Mouse (Mus musculus): ENCODE data around the gene Bicdl2. TPM values are rescaled to one million over a fixed set of nuclear protein-coding genes. Genes with fewer than 3 reads are reported as not detected.

Gene Bicdl2
- polyA plus RNA-seq (2014; fragmentation: Illumina TruSeq; extraction: RNeasy Lipid Tissue Mini Kit (QIAGEN cat#74804); ENCODE audit: low read depth, low replicate concordance), result not detected

GRCm38 (mm10) chr17:23660117-23660875 lies at the start of gene Bicdl2:
TSS of gene Bicdl2 (plus strand) at chr17:23660506.

DNA sequence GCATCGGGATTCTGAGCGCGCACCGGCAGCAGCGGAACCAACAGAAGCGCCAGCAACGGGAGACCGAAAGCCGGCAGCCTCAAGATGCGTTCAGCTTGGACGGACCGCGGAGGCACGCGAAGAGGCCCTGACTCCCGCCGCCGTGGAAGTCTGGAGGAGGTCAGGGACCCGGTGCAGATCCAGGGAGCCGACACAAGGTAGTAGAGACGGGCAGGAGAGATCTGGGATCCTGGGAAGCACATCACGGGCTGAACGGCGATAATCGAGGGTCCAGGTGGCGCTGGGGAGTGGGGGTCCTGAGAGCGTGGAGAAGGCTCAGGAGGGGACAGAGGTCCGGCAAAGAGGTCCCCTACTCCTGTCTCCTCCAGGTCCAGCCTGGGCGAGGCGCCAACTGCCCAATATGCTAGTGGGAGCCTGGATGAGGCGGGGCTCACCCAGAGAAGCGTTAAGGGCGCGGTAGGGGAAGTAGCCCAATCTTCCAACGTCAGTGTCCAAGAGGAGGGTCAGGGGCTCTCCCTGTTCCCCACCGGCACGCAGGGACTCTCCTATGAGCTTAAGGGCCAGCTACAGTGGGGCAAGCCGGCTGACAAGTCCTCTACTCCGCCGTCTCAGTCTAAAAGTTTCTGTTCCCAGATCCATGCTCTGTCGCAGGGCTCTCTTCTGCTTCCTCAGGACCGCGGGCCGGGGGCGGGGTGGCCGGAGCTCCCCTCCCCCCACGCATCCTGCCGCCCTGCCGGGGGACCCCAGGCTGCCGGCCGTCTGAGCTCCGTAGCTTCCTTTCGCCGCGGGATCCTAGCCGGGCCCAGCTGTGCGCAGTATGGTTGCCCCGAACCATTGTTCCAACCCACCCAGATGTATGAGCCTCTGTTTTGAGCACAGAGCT lies 15.5 kb upstream of the Bicdl2 start, which contains the start of gene Mmp25:
TSS of gene Mmp25 (minus strand) at position 665 of the 883 bp plus-strand sequence.

GRCm38 (mm10) chr17:23673424-23674073 lies 13.2 kb downstream of the Bicdl2 start, which contains the start of the genes Hcfc1r1 and Thoc6:
TSS of gene Hcfc1r1 (plus strand) at chr17:23673596.
TSS of gene Thoc6 (minus strand) at chr17:23673882.

GRCm38 (mm10) chr17:23677236-23677679 lies 17.0 kb downstream of the Bicdl2 start, which contains the start of gene Tnfrsf12a:
TSS of gene Tnfrsf12a (minus strand) at chr17:23677468.

GRCm38 (mm10) chr17:23679127-23679835 lies 19.0 kb downstream of the Bicdl2 start, which contains the start of gene Cldn6:
TSS of gene Cldn6 (plus strand) at chr17:23679249.

DNA sequence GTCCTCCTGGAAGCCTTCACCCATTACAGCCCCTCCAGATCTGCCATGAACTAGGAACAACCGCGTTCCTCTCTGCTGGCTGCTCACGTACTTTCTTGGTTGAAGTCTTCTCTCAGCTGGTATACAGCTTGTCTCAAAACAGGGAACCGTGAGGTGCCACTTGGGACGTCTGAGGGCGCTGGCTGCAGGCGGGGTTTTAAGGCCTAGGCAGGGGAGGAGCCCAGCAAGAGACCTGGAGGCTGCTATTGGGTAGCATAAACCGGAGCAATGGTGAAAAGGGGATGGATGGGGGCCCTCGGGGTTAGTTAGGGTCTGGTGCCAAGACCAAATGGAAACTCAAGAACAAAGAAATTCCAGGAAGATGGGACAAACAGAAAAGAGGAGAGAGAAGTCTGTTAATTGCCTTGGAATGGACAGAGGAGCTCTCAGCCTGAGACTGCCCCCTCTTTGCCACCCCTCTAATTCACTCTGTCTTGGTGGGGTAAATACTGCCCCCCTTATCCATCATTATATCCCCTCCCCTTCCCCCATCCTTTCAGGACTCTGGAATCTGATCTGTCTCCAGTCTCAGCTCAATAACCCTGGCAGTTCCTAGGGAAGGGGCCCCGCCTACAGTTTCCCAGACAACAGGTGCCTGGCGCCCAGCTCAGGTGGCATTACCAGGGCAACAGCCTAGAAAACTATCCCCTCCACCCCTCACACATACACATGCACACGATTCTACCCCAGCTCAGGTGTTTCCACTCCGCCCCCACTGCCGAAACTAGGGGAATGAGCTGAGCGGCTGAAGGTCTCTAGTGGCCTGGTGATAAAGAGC lies 23.8 kb downstream of the Bicdl2 start, which contains the start of gene Cldn9:
TSS of gene Cldn9 (minus strand) at position 171 of the 817 bp plus-strand sequence.

Other genes with a start within 250 kb of the Bicdl2 start
- gene Vmn2r117, start 180.8 kb upstream of the Bicdl2 start, polyA plus RNA-seq (2014; fragmentation: Illumina TruSeq; extraction: RNeasy Lipid Tissue Mini Kit (QIAGEN cat#74804); ENCODE audit: low read depth, low replicate concordance), result not detected
- 6.6 TPM for gene Zfp213, start 96.3 kb upstream of the Bicdl2 start, polyA plus RNA-seq (2014; fragmentation: Illumina TruSeq; extraction: RNeasy Lipid Tissue Mini Kit (QIAGEN cat#74804); ENCODE audit: low read depth, low replicate concordance)
- gene Zfp13, start 61.0 kb upstream of the Bicdl2 start, polyA plus RNA-seq (2014; fragmentation: Illumina TruSeq; extraction: RNeasy Lipid Tissue Mini Kit (QIAGEN cat#74804); ENCODE audit: low read depth, low replicate concordance), result 3.4 TPM
- gene Zscan10, start 59.6 kb upstream of the Bicdl2 start, polyA plus RNA-seq (2014; fragmentation: Illumina TruSeq; extraction: RNeasy Lipid Tissue Mini Kit (QIAGEN cat#74804); ENCODE audit: low read depth, low replicate concordance), result not detected
- gene Mmp25, start 15.2 kb upstream of the Bicdl2 start, polyA plus RNA-seq (2014; fragmentation: Illumina TruSeq; extraction: RNeasy Lipid Tissue Mini Kit (QIAGEN cat#74804); ENCODE audit: low read depth, low replicate concordance), result not detected
- gene Hcfc1r1, start 13.1 kb downstream of the Bicdl2 start, polyA plus RNA-seq (2014; fragmentation: Illumina TruSeq; extraction: RNeasy Lipid Tissue Mini Kit (QIAGEN cat#74804); ENCODE audit: low read depth, low replicate concordance), result 301 TPM
- 12.5 TPM for gene Thoc6, start 13.4 kb downstream of the Bicdl2 start, polyA plus RNA-seq (2014; fragmentation: Illumina TruSeq; extraction: RNeasy Lipid Tissue Mini Kit (QIAGEN cat#74804); ENCODE audit: low read depth, low replicate concordance)
- 75.1 TPM for gene Tnfrsf12a, start 17.0 kb downstream of the Bicdl2 start, polyA plus RNA-seq (2014; fragmentation: Illumina TruSeq; extraction: RNeasy Lipid Tissue Mini Kit (QIAGEN cat#74804); ENCODE audit: low read depth, low replicate concordance)
- gene Cldn6, start 18.7 kb downstream of the Bicdl2 start, polyA plus RNA-seq (2014; fragmentation: Illumina TruSeq; extraction: RNeasy Lipid Tissue Mini Kit (QIAGEN cat#74804); ENCODE audit: low read depth, low replicate concordance), result not detected
- not detected for gene Cldn9, start 23.5 kb downstream of the Bicdl2 start, polyA plus RNA-seq (2014; fragmentation: Illumina TruSeq; extraction: RNeasy Lipid Tissue Mini Kit (QIAGEN cat#74804); ENCODE audit: low read depth, low replicate concordance)
- gene 1520401A03Rik, start 62.3 kb downstream of the Bicdl2 start, polyA plus RNA-seq (2014; fragmentation: Illumina TruSeq; extraction: RNeasy Lipid Tissue Mini Kit (QIAGEN cat#74804); ENCODE audit: low read depth, low replicate concordance), result not detected
- gene Pkmyt1, start 65.8 kb downstream of the Bicdl2 start, polyA plus RNA-seq (2014; fragmentation: Illumina TruSeq; extraction: RNeasy Lipid Tissue Mini Kit (QIAGEN cat#74804); ENCODE audit: low read depth, low replicate concordance), result 2.4 TPM
- gene Paqr4, start 80.4 kb downstream of the Bicdl2 start, polyA plus RNA-seq (2014; fragmentation: Illumina TruSeq; extraction: RNeasy Lipid Tissue Mini Kit (QIAGEN cat#74804); ENCODE audit: low read depth, low replicate concordance), result 21.4 TPM
- 0.34 TPM for gene Kremen2, start 85.3 kb downstream of the Bicdl2 start, polyA plus RNA-seq (2014; fragmentation: Illumina TruSeq; extraction: RNeasy Lipid Tissue Mini Kit (QIAGEN cat#74804); ENCODE audit: low read depth, low replicate concordance)
- gene Flywch1, start 111.1 kb downstream of the Bicdl2 start, polyA plus RNA-seq (2014; fragmentation: Illumina TruSeq; extraction: RNeasy Lipid Tissue Mini Kit (QIAGEN cat#74804); ENCODE audit: low read depth, low replicate concordance), result 40.5 TPM
- 1.3 TPM for gene Flywch2, start 125.6 kb downstream of the Bicdl2 start, polyA plus RNA-seq (2014; fragmentation: Illumina TruSeq; extraction: RNeasy Lipid Tissue Mini Kit (QIAGEN cat#74804); ENCODE audit: low read depth, low replicate concordance)
- 201 TPM for gene Srrm2, start 130.0 kb downstream of the Bicdl2 start, polyA plus RNA-seq (2014; fragmentation: Illumina TruSeq; extraction: RNeasy Lipid Tissue Mini Kit (QIAGEN cat#74804); ENCODE audit: low read depth, low replicate concordance)
- gene Elob, start 168.6 kb downstream of the Bicdl2 start, polyA plus RNA-seq (2014; fragmentation: Illumina TruSeq; extraction: RNeasy Lipid Tissue Mini Kit (QIAGEN cat#74804); ENCODE audit: low read depth, low replicate concordance), result 390 TPM
- not detected for gene Prss33, start 175.6 kb downstream of the Bicdl2 start, polyA plus RNA-seq (2014; fragmentation: Illumina TruSeq; extraction: RNeasy Lipid Tissue Mini Kit (QIAGEN cat#74804); ENCODE audit: low read depth, low replicate concordance)
- not detected for gene Prss32, start 183.3 kb downstream of the Bicdl2 start, polyA plus RNA-seq (2014; fragmentation: Illumina TruSeq; extraction: RNeasy Lipid Tissue Mini Kit (QIAGEN cat#74804); ENCODE audit: low read depth, low replicate concordance)
- not detected for gene Prss41, start 183.7 kb downstream of the Bicdl2 start, polyA plus RNA-seq (2014; fragmentation: Illumina TruSeq; extraction: RNeasy Lipid Tissue Mini Kit (QIAGEN cat#74804); ENCODE audit: low read depth, low replicate concordance)
- gene Prss21, start 207.6 kb downstream of the Bicdl2 start, polyA plus RNA-seq (2014; fragmentation: Illumina TruSeq; extraction: RNeasy Lipid Tissue Mini Kit (QIAGEN cat#74804); ENCODE audit: low read depth, low replicate concordance), result not detected
- gene Dcpp1, start 220.4 kb downstream of the Bicdl2 start, polyA plus RNA-seq (2014; fragmentation: Illumina TruSeq; extraction: RNeasy Lipid Tissue Mini Kit (QIAGEN cat#74804); ENCODE audit: low read depth, low replicate concordance), result not detected
- gene Dcpp2, start 220.4 kb downstream of the Bicdl2 start, polyA plus RNA-seq (2014; fragmentation: Illumina TruSeq; extraction: RNeasy Lipid Tissue Mini Kit (QIAGEN cat#74804); ENCODE audit: low read depth, low replicate concordance), result not detected